Comparison of ENCODE assay signal across 8 mouse cellular contexts in the genomic region with DNA sequence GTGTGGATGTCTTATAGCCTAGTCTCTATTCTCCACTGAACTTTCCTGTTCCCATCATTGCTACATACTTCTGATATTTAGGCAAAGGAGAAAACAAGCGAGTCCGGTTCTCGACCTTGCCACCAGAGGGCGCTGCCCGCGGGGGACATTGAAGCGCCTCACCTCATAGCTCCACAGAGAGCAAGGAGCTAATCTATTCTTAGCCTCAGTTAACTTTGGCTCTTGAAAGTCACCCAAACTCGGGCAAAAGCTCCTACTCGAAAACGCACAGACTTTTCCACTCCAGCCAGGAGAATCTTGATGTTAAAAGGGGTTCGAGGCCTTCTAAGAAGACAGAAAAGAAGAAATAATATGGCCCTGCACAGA. TPM values are rescaled to one million over a fixed set of nuclear protein-coding genes. Genes with fewer than 3 reads are reported as not detected.
DNase-seq lines count a peak whose midpoint lies in the region; ATAC-seq and TF ChIP-seq lines count a peak whose summit lies in the region.

No protein-coding gene starts in this region.

- H3K4me2 ChIP-seq in heart, embryonic 13.5 days, result peak overlapping the region; percentile 88
- H3K4me2 ChIP-seq in liver, embryonic 14.5 days (ENCODE audit: low read depth), result peak overlapping the region; percentile 85
- peak overlapping the region; percentile 82 for H3K4me2 ChIP-seq in neural tube, embryonic 11.5 days (ENCODE audit: low read depth)
- peak overlapping the region; percentile 96 for H3K4me2 ChIP-seq in stomach, embryonic 16.5 days (ENCODE audit: low read depth, low read length)

- TF ChIP-seq CTCF in brain, embryonic 14.5 days (IDR thresholded peaks at IDR 0.05; ENCODE audit: borderline replicate concordance, extremely low read depth, insufficient read depth, insufficient read length), result peak; percentile 98
- TF ChIP-seq CTCF in liver, embryonic 14.5 days (IDR thresholded peaks at IDR 0.05; ENCODE audit: low read depth), result peak; percentile 96

- no peak for TF ChIP-seq POLR2A in brain, embryonic 14.5 days (IDR thresholded peaks at IDR 0.05; ENCODE audit: borderline replicate concordance, extremely low read depth, insufficient read depth, insufficient read length, poor library complexity, severe bottlenecking)

- peak overlapping the region; percentile 84 for H3K9ac ChIP-seq in heart, embryonic 13.5 days
- no peak overlapping the region for H3K9ac ChIP-seq in liver, embryonic 14.5 days (replicated peaks)
- H3K9ac ChIP-seq in neural tube, embryonic 11.5 days (ENCODE audit: low read length), result no peak overlapping the region; the same call in 1 of the 2 replicates
- peak overlapping the region; percentile 86 for H3K9ac ChIP-seq in stomach, embryonic 16.5 days (ENCODE audit: low read length)

- H3K27me3 ChIP-seq in erythroblast, embryonic 14.5 days (ENCODE audit: control insufficient read depth), result no peaks in the 10 kb centered on the region
- H3K27me3 ChIP-seq in heart, embryonic 13.5 days (replicated peaks), result no peaks in the 10 kb centered on the region
- no peaks in the 10 kb centered on the region for H3K27me3 ChIP-seq in liver, embryonic 14.5 days (ENCODE audit: control insufficient read depth, insufficient read depth, low read length)
- H3K27me3 ChIP-seq in neural tube, embryonic 11.5 days (ENCODE audit: control insufficient read depth, insufficient read depth, low read length), result no peaks in the 10 kb centered on the region
- no peaks in the 10 kb centered on the region for H3K27me3 ChIP-seq in stomach, embryonic 16.5 days (ENCODE audit: control insufficient read depth, insufficient read depth, low read length)

- no peaks in the 10 kb centered on the region for H3K36me3 ChIP-seq in erythroblast, embryonic 14.5 days (ENCODE audit: control insufficient read depth)
- H3K36me3 ChIP-seq in heart, embryonic 13.5 days, result no peaks in the 10 kb centered on the region
- H3K36me3 ChIP-seq in liver, embryonic 14.5 days (replicated peaks; ENCODE audit: control insufficient read depth, insufficient read depth, low read depth), result no peaks in the 10 kb centered on the region
- H3K36me3 ChIP-seq in neural tube, embryonic 11.5 days (ENCODE audit: control insufficient read depth, insufficient read depth, low read length), result no peaks in the 10 kb centered on the region
- H3K36me3 ChIP-seq in stomach, embryonic 16.5 days (ENCODE audit: control insufficient read depth, insufficient read depth, low read length), result no peaks in the 10 kb centered on the region

- H3K4me1 ChIP-seq in erythroblast, embryonic 14.5 days (ENCODE audit: control insufficient read depth), result peaks cover 9% of the 10 kb centered on the region
- peaks cover 14% of the 10 kb centered on the region for H3K4me1 ChIP-seq in heart, embryonic 13.5 days
- peaks cover 0 to 7% of the 10 kb centered on the region in 2 experiments; a peak in 2 of 4 replicates for H3K4me1 ChIP-seq in liver, embryonic 14.5 days (replicated peaks; ENCODE audit: control insufficient read depth in 2 of 2, insufficient read depth in 2 of 2, low read length in 1 of 2)
- H3K4me1 ChIP-seq in neural tube, embryonic 11.5 days (ENCODE audit: control insufficient read depth, insufficient read depth, low read length), result peaks cover 8% of the 10 kb centered on the region
- peaks cover 14% of the 10 kb centered on the region for H3K4me1 ChIP-seq in stomach, embryonic 16.5 days (ENCODE audit: control insufficient read depth, insufficient read depth, low read length)

- peak overlapping the region; percentile 47 for H3K4me3 ChIP-seq in erythroblast, embryonic 14.5 days (replicated peaks)
- peak overlapping the region; percentile 71 for H3K4me3 ChIP-seq in heart, embryonic 13.5 days
- peak overlapping the region; percentile 61 to 70; a peak in 3 of 4 replicates for H3K4me3 ChIP-seq in liver, embryonic 14.5 days (ENCODE audit: insufficient read depth in 1 of 2, low read depth in 2 of 2, low read length in 2 of 2)
- 0 out of 2 replicates have a peak overlapping the region, but pooled peaks have one; percentile 55 for H3K4me3 ChIP-seq in neural tube, embryonic 11.5 days (ENCODE audit: low read depth, low read length)
- peak overlapping the region; percentile 69 for H3K4me3 ChIP-seq in stomach, embryonic 16.5 days (replicated peaks; ENCODE audit: low read length)

- peaks cover 19% of the 10 kb centered on the region for H3K9me3 ChIP-seq in erythroblast, embryonic 14.5 days (ENCODE audit: control insufficient read depth, low read length)
- no peaks in the 10 kb centered on the region for H3K9me3 ChIP-seq in heart, embryonic 13.5 days
- H3K9me3 ChIP-seq in liver, embryonic 14.5 days (ENCODE audit: control insufficient read depth, low read length), result no peaks in the 10 kb centered on the region
- H3K9me3 ChIP-seq in neural tube, embryonic 11.5 days (ENCODE audit: control insufficient read depth, low read length), result no peaks in the 10 kb centered on the region
- no peaks in the 10 kb centered on the region for H3K9me3 ChIP-seq in stomach, embryonic 16.5 days (replicated peaks; ENCODE audit: control insufficient read depth, low read length)

- TF ChIP-seq EP300 in liver, embryonic 14.5 days (IDR thresholded peaks at IDR 0.05; ENCODE audit: low read depth), result no peak

- peak; percentile 87 for DNase-seq in CD4-positive helper T cell, adult 2 months (ENCODE audit: low read depth, low spot score)
- peak; percentile 85 for DNase-seq in brain, embryonic 14.5 days (ENCODE audit: low read depth)
- peak; percentile 91 for DNase-seq in kidney, postnatal 10 days
- peak; percentile 62 to 64 (median 64) for DNase-seq in liver, embryonic 14.5 days (ENCODE audit: low read depth in 3 of 3, low spot score in 3 of 3)
- peak; percentile 85 for DNase-seq in neural tube, embryonic 11.5 days (ENCODE audit: low spot score)

- ATAC-seq in heart, embryonic 13.5 days (ENCODE audit: extremely low read depth, insufficient number of reproducible peaks, low FRiP score, low TSS enrichment), result no peak
- peak; percentile 68 for ATAC-seq in liver, embryonic 14.5 days (ENCODE audit: insufficient read depth)
- no peak for ATAC-seq in neural tube, embryonic 11.5 days (ENCODE audit: insufficient read depth, low FRiP score, low TSS enrichment)
- ATAC-seq in stomach, embryonic 16.5 days (ENCODE audit: insufficient read depth, low FRiP score), result peak; percentile 27; the same call in 1 of the 2 replicates

- H3K27ac ChIP-seq in heart, embryonic 13.5 days (replicated peaks), result peak overlapping the region; percentile 88
- H3K27ac ChIP-seq in liver, embryonic 14.5 days, result no peak overlapping the region
- H3K27ac ChIP-seq in neural tube, embryonic 11.5 days (ENCODE audit: low read depth, low read length), result no peak overlapping the region
- H3K27ac ChIP-seq in stomach, embryonic 16.5 days (ENCODE audit: low read length), result peak overlapping the region; percentile 79

- WGBS in heart, embryonic 13.5 days, result under 1% methylated on average over 11 of the region's 11 CpGs
- 0% methylated on average over 11 of the region's 11 CpGs for WGBS in liver, embryonic 14.5 days (ENCODE audit: insufficient replicate concordance)
- under 1% methylated on average over 11 of the region's 11 CpGs for WGBS in neural tube, embryonic 11.5 days
- 0% methylated on average over 11 of the region's 11 CpGs for WGBS in stomach, embryonic 16.5 days

RNA-seq across cellular contexts. Expression of gene 1600014C10Rik, which starts 0.4 kb away (rescaled TPM):
- polyA plus RNA-seq in brain, embryonic 14.5 days (2012; rRNA removed), result 15.7 and 21.7 TPM in 2 replicates
- 0.02 TPM in 1 of 2 replicates, not detected in the other for polyA plus RNA-seq in erythroblast, embryonic 14.5 days (2012)
- 11.9 and 12.4 TPM in 2 replicates for polyA plus RNA-seq in heart, embryonic 13.5 days (2015; fragmentation: Nextera tagmentation; extraction: Ambion mirVana)
- 3.6 and 4.7 TPM in 2 replicates for polyA plus RNA-seq in liver, embryonic 14.5 days (2012; rRNA removed)
- 10.3 and 11.2 TPM in 2 replicates for polyA plus RNA-seq in liver, embryonic 14.5 days (2014; fragmentation: Nextera tagmentation; extraction: Ambion mirVana)
- 17.0 and 18.3 TPM in 2 replicates for polyA plus RNA-seq in neural tube, embryonic 11.5 days (2014; fragmentation: Nextera tagmentation; extraction: Ambion mirVana)
- 15.9 and 17.0 TPM in 2 replicates for polyA plus RNA-seq in stomach, embryonic 16.5 days (2015; fragmentation: Nextera tagmentation; extraction: Ambion mirVana)

RNA-seq across cellular contexts. Expression of gene Plekhf1, which starts 45.2 kb away (rescaled TPM):
- polyA plus RNA-seq in brain, embryonic 14.5 days (2012; rRNA removed), result 0.41 and 0.58 TPM in 2 replicates
- polyA plus RNA-seq in erythroblast, embryonic 14.5 days (2012), result 0.01 TPM in 2 replicates
- polyA plus RNA-seq in heart, embryonic 13.5 days (2015; fragmentation: Nextera tagmentation; extraction: Ambion mirVana), result 2.2 and 2.7 TPM in 2 replicates
- 0.24 and 0.26 TPM in 2 replicates for polyA plus RNA-seq in liver, embryonic 14.5 days (2012; rRNA removed)
- 0.37 and 0.38 TPM in 2 replicates for polyA plus RNA-seq in liver, embryonic 14.5 days (2014; fragmentation: Nextera tagmentation; extraction: Ambion mirVana)
- polyA plus RNA-seq in neural tube, embryonic 11.5 days (2014; fragmentation: Nextera tagmentation; extraction: Ambion mirVana), result 1.9 and 2.1 TPM in 2 replicates
- 4.0 and 4.1 TPM in 2 replicates for polyA plus RNA-seq in stomach, embryonic 16.5 days (2015; fragmentation: Nextera tagmentation; extraction: Ambion mirVana)

Comparison
In these comparisons a context has a peak if more than half of its experiments do, and no peak if none do; other contexts are left out.
1. ATAC-seq: peak in liver, embryonic 14.5 days (single experiment) and stomach, embryonic 16.5 days (single experiment); none in heart, embryonic 13.5 days (single experiment) and neural tube, embryonic 11.5 days (single experiment).
2. H3K27ac ChIP-seq: peak in heart, embryonic 13.5 days (single experiment) and stomach, embryonic 16.5 days (single experiment); none in liver, embryonic 14.5 days (single experiment) and neural tube, embryonic 11.5 days (single experiment).
3. H3K9ac ChIP-seq: peak in heart, embryonic 13.5 days (single experiment) and stomach, embryonic 16.5 days (single experiment); none in liver, embryonic 14.5 days (single experiment) and neural tube, embryonic 11.5 days (single experiment).
4. Peak in every context shown above with its lines, with median percentiles within 50 percentile points of each other: DNase-seq, H3K4me3 ChIP-seq and H3K4me2 ChIP-seq.